Mouse (Mus musculus) ES-Bruce4 (cell line): ENCODE data around the gene Tiam1. TPM values are rescaled to one million over a fixed set of nuclear protein-coding genes. Genes with fewer than 3 reads are reported as not detected.

Source experiments
- H3K27ac ChIP-seq: 2 replicates; pipeline ENCODE4 v1.5.1; 2012; ENCODE audit warnings: low read length, inconsistent platforms; ENCODE audit not compliant: insufficient read depth
- H3K27me3 ChIP-seq: 2 replicates; pipeline ENCODE4 v1.6.1; 2012; ENCODE audit warnings: mild to moderate bottlenecking, low read length, inconsistent platforms; ENCODE audit not compliant: control insufficient read depth, poor library complexity, insufficient read depth, severe bottlenecking
- H3K36me3 ChIP-seq: 2 replicates; pipeline ENCODE4 v1.6.1; 2012; ENCODE audit warnings: inconsistent platforms, mild to moderate bottlenecking, low read length, moderate library complexity; ENCODE audit not compliant: control insufficient read depth, poor library complexity, insufficient read depth, severe bottlenecking
- H3K4me1 ChIP-seq: one replicate; pipeline ENCODE4 v1.8.1; 2011; ENCODE audit warnings: low read length; ENCODE audit not compliant: control insufficient read depth, insufficient read depth
- H3K4me3 ChIP-seq: 2 replicates; pipeline ENCODE4 v1.5.1; 2011; ENCODE audit warnings: low read depth, mild to moderate bottlenecking, low read length
- H3K9ac ChIP-seq: 2 replicates; pipeline ENCODE4 v1.6.1; 2012; ENCODE audit warnings: low read depth, mild to moderate bottlenecking, inconsistent platforms; ENCODE audit not compliant: poor library complexity, severe bottlenecking
- H3K9me3 ChIP-seq: replicated peaks from 2 replicates; pipeline ENCODE4 v1.6.1; 2012; ENCODE audit warnings: mild to moderate bottlenecking, low read length, inconsistent platforms; ENCODE audit not compliant: control insufficient read depth, poor library complexity, insufficient read depth, severe bottlenecking
- CTCF ChIP-seq: IDR thresholded peaks from one replicate; pipeline ENCODE4 v1.8.1; 2011; ENCODE audit warnings: low read depth, low read length
- EP300 ChIP-seq: IDR thresholded peaks from 2 replicates; pipeline ENCODE4 v1.6.1; 2011; ENCODE audit warnings: low read depth, low read length; ENCODE audit not compliant: insufficient read depth
- POLR2A ChIP-seq: IDR thresholded peaks from one replicate; pipeline ENCODE4 v1.8.1; 2011; ENCODE audit warnings: low read length; ENCODE audit not compliant: insufficient read depth
- polyA plus RNA-seq: library from polyadenylated mRNA; stranded (reverse); fragments of >200 nt; gene quantifications from 2 replicates; pipeline ENCODE4 v1.2.4, GENCODE M21; 2011; ENCODE audit warnings: low read depth; ENCODE audit not compliant: missing spikeins, insufficient read depth, insufficient read length

Tiam1 gene
- polyA plus RNA-seq, 1 experiment = 24.4 TPM

DNA sequence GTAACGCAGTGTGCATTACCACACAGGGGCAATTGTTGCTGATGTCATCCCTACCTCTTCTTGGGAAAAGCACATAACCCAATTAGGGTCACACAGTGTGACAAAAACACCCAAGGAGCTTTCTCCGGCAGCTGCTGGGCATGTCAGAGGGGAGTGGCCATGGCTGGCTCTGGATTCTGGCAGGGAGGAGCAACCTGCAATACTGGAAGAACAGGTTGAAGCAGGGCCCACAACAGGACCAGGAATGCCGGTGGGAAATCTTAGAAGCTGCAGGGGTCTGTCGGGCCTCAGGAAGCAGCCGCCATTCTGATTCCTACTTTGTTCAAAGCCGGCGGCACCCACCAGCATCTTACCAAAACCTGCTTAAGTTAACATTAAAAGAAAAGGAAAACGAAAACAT, 189.0 kb downstream of the Tiam1 start:
- peak overlapping the region; percentile 68 for H3K27ac ChIP-seq
- no peaks in the 10 kb centered on the region for H3K36me3 ChIP-seq
- H3K9ac ChIP-seq = no peak overlapping the region
- H3K9me3 ChIP-seq = no peaks in the 10 kb centered on the region
- H3K4me3 ChIP-seq = peak overlapping the region; percentile 7; the same call in 1 of the 2 replicates
- peaks cover 7% of the 10 kb centered on the region for H3K4me1 ChIP-seq
- H3K27me3 ChIP-seq = no peaks in the 10 kb centered on the region
- TF ChIP-seq EP300 (peak; percentile 82), CTCF (no peak)

DNA sequence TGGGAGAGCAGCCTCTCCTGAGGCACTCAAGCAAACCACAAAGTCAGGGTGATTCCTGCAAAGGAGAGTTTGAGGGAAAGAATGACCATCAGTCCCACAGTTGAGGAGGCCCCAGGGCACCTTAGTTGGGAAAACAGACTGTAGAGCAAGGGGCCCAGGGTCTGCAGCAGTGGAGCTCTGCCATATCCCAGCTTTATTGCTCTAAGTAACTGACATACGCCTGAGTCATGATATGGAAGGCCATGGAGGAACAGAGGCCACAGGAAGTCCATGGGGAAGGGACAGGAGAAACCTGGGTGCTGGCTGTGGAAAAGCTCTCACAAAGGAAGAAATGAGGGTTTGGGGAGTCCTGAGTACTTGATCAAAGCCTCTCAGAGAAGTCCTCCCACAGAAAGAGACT, 189.5 kb downstream of the Tiam1 start:
- no peaks in the 10 kb centered on the region for H3K36me3 ChIP-seq
- no peak overlapping the region for H3K9ac ChIP-seq
- peak overlapping the region; percentile 7; the same call in 1 of the 2 replicates for H3K4me3 ChIP-seq
- TF ChIP-seq POLR2A (no peak), EP300 (no peak)
- H3K9me3 ChIP-seq = no peaks in the 10 kb centered on the region
- peak overlapping the region; percentile 68 for H3K27ac ChIP-seq
- no peaks in the 10 kb centered on the region for H3K27me3 ChIP-seq
- H3K4me1 ChIP-seq = peaks cover 7% of the 10 kb centered on the region

DNA sequence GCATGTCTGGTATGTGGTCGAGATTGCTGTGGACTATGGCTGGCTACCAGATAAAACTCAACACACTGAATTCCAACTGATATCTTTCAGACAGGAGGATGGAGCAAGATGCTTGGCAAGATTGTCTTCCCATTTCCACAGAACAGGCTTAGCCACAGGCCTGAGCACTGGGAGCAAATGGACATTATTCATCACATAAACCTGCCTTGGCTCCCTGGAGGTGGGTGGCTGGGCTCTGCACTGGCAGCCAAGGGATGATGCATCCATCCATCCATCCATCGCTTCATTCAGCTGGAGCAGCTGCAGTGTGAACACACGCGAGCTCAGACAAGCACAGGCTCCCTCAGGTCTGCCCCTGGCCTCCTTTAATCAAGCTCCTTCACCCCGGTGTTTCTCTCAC, 190.7 kb downstream of the Tiam1 start:
- 0 out of 2 replicates have a peak overlapping the region, but pooled peaks have one; percentile 18 for H3K27ac ChIP-seq
- no peak overlapping the region for H3K4me3 ChIP-seq
- TF ChIP-seq EP300 = no peak
- no peak for TF ChIP-seq POLR2A
- TF ChIP-seq CTCF = no peak
- H3K4me1 ChIP-seq = peaks cover 4% of the 10 kb centered on the region
- H3K27me3 ChIP-seq = no peaks in the 10 kb centered on the region
- H3K9ac ChIP-seq = no peak overlapping the region
- no peaks in the 10 kb centered on the region for H3K9me3 ChIP-seq
- H3K36me3 ChIP-seq = no peaks in the 10 kb centered on the region

DNA sequence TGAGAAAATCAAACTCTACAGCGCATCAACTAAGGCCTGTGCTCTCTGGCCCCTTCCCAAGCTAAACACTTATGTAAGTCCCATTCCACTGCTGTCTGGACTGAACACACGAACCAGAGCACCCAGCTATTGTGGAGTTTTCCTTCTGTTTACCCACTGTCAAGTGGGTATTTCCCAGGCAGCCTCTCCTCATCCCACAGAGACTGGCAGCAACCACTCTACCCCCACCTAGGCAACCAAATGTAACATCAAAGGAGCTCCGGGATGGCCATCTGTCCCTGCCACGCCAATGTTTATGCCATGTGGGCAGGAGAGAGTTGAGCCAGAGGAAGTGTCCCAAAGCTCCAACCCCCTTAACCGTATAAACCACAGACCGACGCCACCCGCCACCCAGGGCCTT, 192.8 kb downstream of the Tiam1 start:
- TF ChIP-seq CTCF = no peak
- no peak for TF ChIP-seq POLR2A
- TF ChIP-seq EP300 = no peak
- H3K36me3 ChIP-seq = no peaks in the 10 kb centered on the region
- H3K9me3 ChIP-seq = no peaks in the 10 kb centered on the region
- H3K4me1 ChIP-seq = peaks cover 2% of the 10 kb centered on the region
- no peak overlapping the region for H3K9ac ChIP-seq
- no peak overlapping the region for H3K27ac ChIP-seq
- no peak overlapping the region for H3K4me3 ChIP-seq
- no peaks in the 10 kb centered on the region for H3K27me3 ChIP-seq

DNA sequence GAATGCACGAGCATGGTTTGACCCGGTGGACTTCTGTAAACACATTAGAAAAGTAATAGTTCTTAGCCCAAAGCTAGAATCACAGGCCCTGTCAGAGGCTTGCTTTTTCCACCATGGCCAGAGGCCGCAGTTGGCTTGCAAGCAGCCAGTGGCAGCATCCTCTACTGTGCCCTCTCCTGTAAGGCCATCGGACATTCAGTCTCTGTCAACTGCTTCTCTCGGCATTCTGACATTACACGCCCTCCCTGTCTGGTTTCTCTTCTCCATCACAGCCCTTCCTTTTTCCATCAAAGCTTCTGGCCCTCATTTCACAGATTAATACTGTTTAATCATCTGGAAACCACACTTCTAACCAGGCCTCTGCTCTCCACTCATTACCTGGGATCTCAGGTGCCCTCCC, 193.3 kb downstream of the Tiam1 start:
- H3K27ac ChIP-seq = no peak overlapping the region
- no peaks in the 10 kb centered on the region for H3K27me3 ChIP-seq
- H3K4me1 ChIP-seq = peaks cover 4% of the 10 kb centered on the region
- no peaks in the 10 kb centered on the region for H3K36me3 ChIP-seq
- no peak overlapping the region for H3K9ac ChIP-seq
- no peak for TF ChIP-seq CTCF
- no peak for TF ChIP-seq POLR2A
- no peak for TF ChIP-seq EP300
- H3K9me3 ChIP-seq = no peaks in the 10 kb centered on the region
- no peak overlapping the region for H3K4me3 ChIP-seq

DNA sequence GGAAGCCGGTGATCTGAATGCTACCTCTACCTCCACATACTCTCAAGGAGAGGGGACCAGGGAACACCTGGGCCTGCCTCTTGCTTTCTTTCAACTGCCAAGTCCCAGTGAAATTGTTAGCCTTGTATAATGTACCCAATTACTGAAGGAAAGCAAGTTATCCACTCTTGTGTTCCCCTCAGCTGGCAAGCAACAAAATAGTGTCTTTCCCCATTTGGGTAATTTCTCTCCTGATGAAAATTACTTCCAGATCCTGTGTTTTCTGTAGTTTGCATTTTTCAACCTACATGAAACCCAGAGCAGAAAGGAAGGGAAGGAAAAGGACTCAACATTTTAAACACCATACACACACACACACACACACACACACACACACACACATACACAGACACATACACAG, 195.5 kb downstream of the Tiam1 start:
- Histone ChIP-seq H3K27me3 (no peaks in the 10 kb centered on the region), H3K27ac (no peak overlapping the region), H3K4me3 (no peak overlapping the region), H3K36me3 (no peaks in the 10 kb centered on the region), H3K9ac (no peak overlapping the region), H3K4me1 (peaks cover 6% of the 10 kb centered on the region), H3K9me3 (no peaks in the 10 kb centered on the region)
- TF ChIP-seq EP300 = no peak
- no peak for TF ChIP-seq CTCF
- TF ChIP-seq POLR2A = no peak
